Comparison of ENCODE assay signal across 7 mouse cellular contexts in the genomic region with DNA sequence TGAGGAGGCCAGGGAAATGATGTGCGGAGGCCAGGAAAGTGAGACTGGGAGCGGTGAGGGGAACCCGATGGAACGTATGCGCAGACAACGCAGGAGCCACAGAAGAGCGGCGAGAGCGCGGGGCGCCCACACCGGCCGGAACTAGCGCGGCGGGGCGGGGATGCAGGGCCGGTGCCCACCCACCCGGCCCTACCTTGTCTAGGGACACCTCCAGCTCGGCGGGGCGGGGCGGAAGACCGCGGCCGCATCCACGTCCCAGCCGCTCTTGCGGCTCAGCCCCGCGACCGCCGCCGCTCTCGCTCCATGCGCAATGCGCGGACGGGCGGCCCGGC. TPM values are rescaled to one million over a fixed set of nuclear protein-coding genes. Genes with fewer than 3 reads are reported as not detected.
A peak's percentile ranks its signal among the peaks of the same experiment; 100 is the strongest.
DNase-seq lines count a peak whose midpoint lies in the region; ATAC-seq lines count a peak whose summit lies in the region.

No protein-coding gene starts in this region.

- no peaks in the 10 kb centered on the region for H3K9me3 ChIP-seq in lung, embryonic 16.5 days (ENCODE audit: control insufficient read depth, low read length)
- H3K9me3 ChIP-seq in embryonic facial prominence, embryonic 10.5 days: no peaks in the 10 kb centered on the region
- H3K9me3 ChIP-seq in hindbrain, embryonic 12.5 days (replicated peaks): no peaks in the 10 kb centered on the region
- H3K9me3 ChIP-seq in midbrain, embryonic 11.5 days (ENCODE audit: control insufficient read depth, low read length): no peaks in the 10 kb centered on the region

- no peak for DNase-seq in lung, adult 18-20 months
- DNase-seq in embryonic facial prominence, embryonic 10.5 days (ENCODE audit: low spot score): no peak
- DNase-seq in midbrain, embryonic 11.5 days (ENCODE audit: low spot score, missing footprints): no peak
- DNase-seq in layer of hippocampus, adult 8-10 months (ENCODE audit: low spot score in 2 of 2): no peak
- no peak for DNase-seq in layer of hippocampus, postnatal 25 days (ENCODE audit: extremely low spot score in 1 of 2, low spot score in 1 of 2)

- H3K36me3 ChIP-seq in lung, embryonic 16.5 days (ENCODE audit: control insufficient read depth, insufficient read depth, low read length): no peaks in the 10 kb centered on the region
- no peaks in the 10 kb centered on the region for H3K36me3 ChIP-seq in embryonic facial prominence, embryonic 10.5 days (replicated peaks)
- H3K36me3 ChIP-seq in hindbrain, embryonic 12.5 days: no peaks in the 10 kb centered on the region
- no peaks in the 10 kb centered on the region for H3K36me3 ChIP-seq in midbrain, embryonic 11.5 days (ENCODE audit: control insufficient read depth, insufficient read depth, low read length)

- peak; percentile 70 for ATAC-seq in lung, embryonic 16.5 days (ENCODE audit: low read depth)
- ATAC-seq in hindbrain, embryonic 12.5 days (ENCODE audit: low FRiP score): peak; percentile 82; the same call in 1 of the 2 replicates
- no peak; the same call in 1 of the 2 replicates for ATAC-seq in midbrain, embryonic 11.5 days (ENCODE audit: low FRiP score)

- WGBS in lung, embryonic 16.5 days: 2% methylated on average over 40 of the region's 41 CpGs
- WGBS in embryonic facial prominence, embryonic 10.5 days: under 1% methylated on average over 41 of the region's 41 CpGs
- WGBS in hindbrain, embryonic 12.5 days: 1% methylated on average over 29 of the region's 41 CpGs
- WGBS in midbrain, embryonic 11.5 days: under 1% methylated on average over 37 of the region's 41 CpGs

- peak overlapping the region; percentile 97 for H3K27ac ChIP-seq in lung, embryonic 16.5 days (ENCODE audit: low read length)
- peak overlapping the region; percentile 79 for H3K27ac ChIP-seq in embryonic facial prominence, embryonic 10.5 days (replicated peaks)
- no peak overlapping the region for H3K27ac ChIP-seq in hindbrain, embryonic 12.5 days
- no peak overlapping the region for H3K27ac ChIP-seq in midbrain, embryonic 11.5 days (ENCODE audit: low read depth, low read length)

- peaks cover 22% of the 10 kb centered on the region for H3K4me1 ChIP-seq in lung, embryonic 16.5 days (replicated peaks; ENCODE audit: control insufficient read depth, insufficient read depth, low read length)
- H3K4me1 ChIP-seq in embryonic facial prominence, embryonic 10.5 days: peaks cover 23% of the 10 kb centered on the region
- peaks cover 19% of the 10 kb centered on the region for H3K4me1 ChIP-seq in hindbrain, embryonic 12.5 days
- peaks cover 20% of the 10 kb centered on the region for H3K4me1 ChIP-seq in midbrain, embryonic 11.5 days (ENCODE audit: control insufficient read depth, insufficient read depth, low read length)

- H3K4me2 ChIP-seq in lung, embryonic 16.5 days (ENCODE audit: low read depth, low read length): peak overlapping the region; percentile 90
- H3K4me2 ChIP-seq in hindbrain, embryonic 12.5 days (replicated peaks): peak overlapping the region; percentile 99
- peak overlapping the region; percentile 96 for H3K4me2 ChIP-seq in midbrain, embryonic 11.5 days

- H3K27me3 ChIP-seq in lung, embryonic 16.5 days (ENCODE audit: control insufficient read depth, insufficient read depth, low read depth, low read length): peaks cover 9% of the 10 kb centered on the region
- peaks cover 86% of the 10 kb centered on the region for H3K27me3 ChIP-seq in embryonic facial prominence, embryonic 10.5 days (replicated peaks; ENCODE audit: low read depth, poor library complexity, severe bottlenecking)
- H3K27me3 ChIP-seq in hindbrain, embryonic 12.5 days: peaks cover 79% of the 10 kb centered on the region
- peaks cover 54% of the 10 kb centered on the region for H3K27me3 ChIP-seq in midbrain, embryonic 11.5 days (ENCODE audit: control insufficient read depth, insufficient read depth, low read length)

- peak overlapping the region; percentile 85 for H3K4me3 ChIP-seq in lung, embryonic 16.5 days (ENCODE audit: low read length)
- peak overlapping the region; percentile 75 for H3K4me3 ChIP-seq in embryonic facial prominence, embryonic 10.5 days
- H3K4me3 ChIP-seq in hindbrain, embryonic 12.5 days: peak overlapping the region; percentile 73
- H3K4me3 ChIP-seq in midbrain, embryonic 11.5 days (ENCODE audit: low read depth, low read length): peak overlapping the region; percentile 73

- H3K9ac ChIP-seq in lung, embryonic 16.5 days (ENCODE audit: low read length): peak overlapping the region; percentile 88
- H3K9ac ChIP-seq in hindbrain, embryonic 12.5 days: peak overlapping the region; percentile 66
- H3K9ac ChIP-seq in midbrain, embryonic 11.5 days (ENCODE audit: low read length): peak overlapping the region; percentile 67

RNA-seq across cellular contexts. Expression of gene B3gnt2, which starts 1.5 kb away (rescaled TPM):
- 11.0 and 12.7 TPM in 2 replicates for polyA plus RNA-seq in lung, embryonic 16.5 days (2015; fragmentation: Nextera tagmentation; extraction: Ambion mirVana)
- 2.4 and 3.4 TPM in 2 replicates for polyA plus RNA-seq in embryonic facial prominence, embryonic 10.5 days (2016; fragmentation: Nextera tagmentation; extraction: Ambion mirVana)
- 3.4 and 4.7 TPM in 2 replicates for polyA plus RNA-seq in hindbrain, embryonic 12.5 days (2016; fragmentation: Nextera tagmentation; extraction: Ambion mirVana)
- 1.8 and 1.9 TPM in 2 replicates for polyA plus RNA-seq in midbrain, embryonic 11.5 days (2014; fragmentation: Nextera tagmentation; extraction: Ambion mirVana)
- 10 to 100 TPM; 11.8 to 14.8 (median 14.0) TPM for total RNA-seq in layer of hippocampus, adult 8-10 months (2022)
- 10 to 100 TPM; 13.6 to 15.9 TPM for total RNA-seq in layer of hippocampus, postnatal 25 days (2021)

Comparison
In these comparisons a context has a peak if more than half of its experiments do, and no peak if none do; other contexts are left out.
1. H3K27ac ChIP-seq: peak in lung, embryonic 16.5 days (single experiment) and embryonic facial prominence, embryonic 10.5 days (single experiment); none in hindbrain, embryonic 12.5 days (single experiment) and midbrain, embryonic 11.5 days (single experiment).
2. Peak in every context shown above with its lines, with median percentiles within 50 percentile points of each other: H3K4me2 ChIP-seq, H3K4me3 ChIP-seq and H3K9ac ChIP-seq.